Mouse (Mus musculus) intestine, embryonic 16.5 days (tissue): ENCODE measurements around the gene Alg14. TPM values are rescaled to one million over a fixed set of nuclear protein-coding genes. Genes with fewer than 3 reads are reported as not detected.

Source experiments
- ATAC-seq: fragments of 200-750 bp; cut with Nextera tagmentation; 2 replicates; pipeline ENCODE4 v1.8.0; 2017; ENCODE audit warnings: moderate TSS enrichment, moderate library complexity
- H3K27ac ChIP-seq: fragments of 300-500 bp; sonication (generic); 2 replicates; pipeline ENCODE4 v1.5.1; 2014; ENCODE audit warnings: mild to moderate bottlenecking, low read length
- H3K27me3 ChIP-seq: fragments of 300-500 bp; sonication (generic); replicated peaks from 2 replicates; pipeline ENCODE4 v1.6.1; 2014; ENCODE audit warnings: low read length, control low read depth, mixed read lengths; ENCODE audit not compliant: control insufficient read depth, insufficient read depth
- H3K36me3 ChIP-seq: fragments of 300-500 bp; sonication (generic); 2 replicates; pipeline ENCODE4 v1.6.1; 2014; ENCODE audit warnings: low read length, control low read depth; ENCODE audit not compliant: control insufficient read depth, insufficient read depth
- H3K4me1 ChIP-seq: fragments of 300-500 bp; sonication (generic); 2 replicates; pipeline ENCODE4 v1.6.1; 2014; ENCODE audit warnings: low read length, control low read depth, mixed read lengths; ENCODE audit not compliant: control insufficient read depth, insufficient read depth
- H3K4me2 ChIP-seq: fragments of 300-500 bp; sonication (generic); 2 replicates; pipeline ENCODE4 v1.6.1; 2014; ENCODE audit warnings: low read depth, low read length, control low read depth
- H3K4me3 ChIP-seq: fragments of 300-500 bp; sonication (generic); 2 replicates; pipeline ENCODE4 v1.5.1; 2014; ENCODE audit warnings: mild to moderate bottlenecking, low read length
- H3K9ac ChIP-seq: fragments of 300-500 bp; sonication (generic); 2 replicates; pipeline ENCODE4 v1.6.1; 2014; ENCODE audit warnings: low read depth, low read length
- H3K9me3 ChIP-seq: fragments of 300-500 bp; sonication (generic); 2 replicates; pipeline ENCODE4 v1.6.1; 2016; ENCODE audit warnings: low read length, control low read depth; ENCODE audit not compliant: control insufficient read depth
- WGBS: fragments of 180-500 bp; shearing (Covaris S2); extraction: QIAGEN DNeasy Blood & Tissue Kit; methylation state at CpG from one replicate; pipeline ENCODE4 v1.1.7; 2014; 5-methylcytosine and 5-hydroxymethylcytosine counted together
- polyA plus RNA-seq: library from polyadenylated mRNA; unstranded; fragments of >200 nt; fragmentation: Nextera tagmentation; extraction: Ambion mirVana; gene quantifications from 2 replicates; pipeline ENCODE4 v1.2.1, GENCODE M21; 2015

The Alg14 gene
- polyA plus RNA-seq, 1 experiment from 2014 or later: 41.3 TPM

DNA sequence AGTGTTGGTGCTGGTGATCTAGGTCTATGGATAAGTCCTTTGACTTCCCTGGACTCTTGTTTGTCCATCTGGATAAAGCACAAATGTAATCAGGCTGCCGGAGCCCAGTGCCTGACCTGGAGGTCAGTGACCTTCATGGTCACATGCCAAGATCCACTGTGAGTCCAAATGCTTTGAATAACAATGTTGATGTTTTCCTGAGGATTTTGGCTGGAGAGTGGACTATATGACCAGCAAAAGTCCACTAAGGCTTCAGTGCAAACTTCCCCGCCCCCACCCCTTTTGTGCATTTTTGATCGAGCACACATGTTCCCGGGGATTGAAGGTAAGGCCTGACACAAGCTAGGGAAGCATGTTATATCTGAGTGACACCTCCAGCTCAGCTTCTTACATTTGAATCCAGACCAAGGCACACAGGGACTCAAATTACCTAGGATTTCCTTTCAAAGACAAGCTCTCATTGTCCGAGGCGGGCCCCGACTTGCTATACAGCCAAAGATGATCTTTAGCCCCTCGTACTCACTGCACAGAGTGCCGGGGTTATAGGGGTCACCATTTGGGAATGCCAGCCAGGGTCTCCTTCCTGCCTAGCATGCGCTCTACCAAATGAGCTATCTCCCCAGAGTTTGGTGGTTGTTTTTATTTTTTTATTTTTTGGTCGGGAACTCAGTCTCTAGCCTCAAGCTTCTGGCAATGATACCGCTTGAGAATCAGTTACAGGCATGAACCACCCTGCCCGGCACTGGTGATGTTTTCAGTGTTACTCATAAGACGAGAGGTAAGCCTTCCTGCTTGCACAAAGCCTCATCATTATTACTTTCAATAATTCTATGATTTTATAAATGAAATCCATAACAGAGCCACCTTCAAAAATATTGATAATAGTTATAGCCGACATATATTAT is 87.4 kb downstream of the Alg14 start:
- WGBS: 70% methylated on average over 15 of the region's 15 CpGs
- ATAC-seq: no peak

DNA sequence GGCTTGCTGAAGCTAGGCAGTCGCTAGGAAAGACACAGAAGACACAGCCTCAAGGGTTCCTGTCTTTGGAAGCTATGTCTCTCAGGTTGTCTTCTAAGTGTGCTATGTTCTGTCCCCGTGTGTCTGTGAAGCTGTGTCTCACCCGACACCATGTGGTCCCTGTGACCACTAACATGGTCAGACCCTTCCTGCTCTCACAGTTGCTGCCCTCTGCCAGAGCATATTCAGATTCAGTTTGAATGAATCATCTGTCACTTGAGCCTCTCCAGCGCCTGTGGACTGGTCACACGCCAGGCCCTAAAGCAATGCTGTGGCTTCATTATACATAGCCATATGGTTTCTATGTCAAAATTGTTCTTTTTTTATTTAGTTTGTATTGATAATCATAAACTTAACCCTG is 88.1 kb downstream of the Alg14 start:
- Histone ChIP-seq H3K27ac (no peak overlapping the region), H3K4me1 (no peaks in the 10 kb centered on the region), H3K9me3 (no peaks in the 10 kb centered on the region), H3K4me3 (no peak overlapping the region), H3K9ac (no peak overlapping the region), H3K36me3 (no peaks in the 10 kb centered on the region), H3K4me2 (no peak overlapping the region), H3K27me3 (no peaks in the 10 kb centered on the region)
- WGBS: 80% methylated on average over 5 of the region's 5 CpGs
- no peak for ATAC-seq

More for the DNA sequence above, 87.4 kb downstream of the Alg14 start:
- no peaks in the 10 kb centered on the region for H3K9me3 ChIP-seq
- no peak overlapping the region for H3K27ac ChIP-seq
- no peaks in the 10 kb centered on the region for H3K36me3 ChIP-seq
- no peak overlapping the region for H3K4me2 ChIP-seq
- H3K4me1 ChIP-seq: peaks cover 2% of the 10 kb centered on the region; the same call in 1 of the 2 replicates
- H3K9ac ChIP-seq: no peak overlapping the region
- no peak overlapping the region for H3K4me3 ChIP-seq
- H3K27me3 ChIP-seq: no peaks in the 10 kb centered on the region

DNA sequence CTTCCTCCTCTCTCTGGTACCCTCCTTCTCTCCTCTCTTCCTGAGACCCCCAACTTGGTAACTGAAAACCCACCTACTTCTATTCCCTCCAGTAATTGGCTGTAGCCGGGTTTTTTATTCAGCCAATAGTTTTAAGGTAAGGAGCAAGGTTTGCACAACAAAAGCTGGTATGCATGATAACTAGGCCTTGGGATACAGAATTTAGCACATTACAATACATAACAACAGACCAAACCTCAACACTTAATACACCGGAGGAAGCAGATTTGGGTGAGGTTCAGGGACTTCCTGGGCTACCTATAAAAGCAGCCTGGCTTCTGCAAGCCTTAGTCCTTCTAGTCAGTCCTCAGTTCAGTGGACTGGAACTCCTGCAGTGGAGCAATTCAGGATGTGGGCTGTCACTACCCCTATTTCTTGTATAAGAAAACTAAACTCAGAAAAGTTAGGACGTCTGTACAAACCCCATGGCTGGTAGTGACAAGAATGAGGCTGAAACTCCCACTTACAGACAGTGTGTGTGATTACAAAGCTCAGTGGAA is 96.0 kb downstream of the Alg14 start:
- Histone ChIP-seq H3K9me3 (no peaks in the 10 kb centered on the region), H3K36me3 (no peaks in the 10 kb centered on the region), H3K4me1 (peaks cover 11% of the 10 kb centered on the region), H3K9ac (no peak overlapping the region), H3K4me3 (no peak overlapping the region), H3K27me3 (no peaks in the 10 kb centered on the region), H3K4me2 (no peak overlapping the region), H3K27ac (no peak overlapping the region)
- no peak for ATAC-seq
- 84% methylated on average over 3 of the region's 3 CpGs for WGBS

DNA sequence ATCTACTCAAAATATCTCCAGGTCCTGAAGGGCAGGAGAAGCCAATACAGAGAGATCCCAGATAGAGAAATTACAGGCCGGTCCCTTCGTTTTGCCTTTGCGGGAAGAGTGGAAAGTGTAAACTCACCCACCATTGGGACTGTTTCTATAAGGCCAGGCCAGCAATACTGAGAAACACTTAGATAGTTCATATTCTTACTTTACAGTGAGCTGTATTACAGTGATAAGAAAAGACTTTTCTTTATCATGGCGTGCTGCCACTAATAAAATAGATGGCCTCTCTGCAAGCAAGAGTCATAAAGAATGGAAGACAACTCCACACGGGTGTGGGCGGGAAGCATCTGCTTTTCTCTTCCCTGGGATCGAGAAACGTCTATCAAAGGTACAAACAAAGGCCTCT is 97.8 kb downstream of the Alg14 start:
- 55% methylated on average over 8 of the region's 8 CpGs for WGBS
- H3K9me3 ChIP-seq: no peaks in the 10 kb centered on the region
- no peak for ATAC-seq
- H3K27ac ChIP-seq: no peak overlapping the region
- H3K27me3 ChIP-seq: no peaks in the 10 kb centered on the region
- no peaks in the 10 kb centered on the region for H3K36me3 ChIP-seq
- H3K9ac ChIP-seq: no peak overlapping the region
- peaks cover 11% of the 10 kb centered on the region for H3K4me1 ChIP-seq
- H3K4me2 ChIP-seq: no peak overlapping the region
- H3K4me3 ChIP-seq: no peak overlapping the region

DNA sequence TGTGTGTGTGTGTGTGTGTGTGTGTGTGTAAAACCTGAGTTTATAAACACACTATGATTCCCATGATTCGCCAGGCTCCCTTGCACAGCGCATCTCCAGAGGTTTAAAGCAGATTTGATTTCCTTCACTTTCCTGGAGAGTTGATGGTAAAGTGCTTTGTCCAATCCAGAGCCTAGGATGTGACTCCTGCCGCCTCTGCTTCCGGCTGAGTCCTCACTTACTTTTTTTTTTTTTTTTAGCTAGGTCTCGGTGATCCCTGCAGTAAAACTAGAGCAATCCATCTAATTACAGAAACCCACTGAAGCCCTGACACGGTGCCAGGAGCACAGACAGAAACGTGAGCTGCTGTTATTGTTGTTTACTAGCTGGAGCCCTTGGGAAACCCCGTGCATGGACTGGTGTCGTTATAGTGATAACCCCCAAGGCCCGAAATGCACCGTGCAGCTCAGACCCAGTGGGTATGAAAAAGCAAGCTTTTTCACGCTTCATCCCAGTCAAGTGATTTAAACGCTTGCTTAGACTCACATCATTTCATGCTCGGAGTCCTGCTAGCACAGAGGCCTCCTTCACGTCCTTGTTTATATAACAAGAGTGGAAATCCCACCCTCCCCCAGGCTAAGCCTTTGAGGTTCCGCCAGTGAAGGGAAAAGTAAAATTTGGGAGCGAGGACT is 98.4 kb downstream of the Alg14 start:
- H3K27me3 ChIP-seq: no peaks in the 10 kb centered on the region
- no peaks in the 10 kb centered on the region for H3K36me3 ChIP-seq
- peak overlapping the region; percentile 45; the same call in 1 of the 2 replicates for H3K9ac ChIP-seq
- no peak overlapping the region for H3K4me3 ChIP-seq
- peaks cover 11% of the 10 kb centered on the region for H3K4me1 ChIP-seq
- peak overlapping the region; percentile 76 for H3K27ac ChIP-seq
- H3K9me3 ChIP-seq: no peaks in the 10 kb centered on the region
- peak; percentile 71 for ATAC-seq
- peak overlapping the region; percentile 25 for H3K4me2 ChIP-seq
- WGBS: 20% methylated on average over 17 of the region's 17 CpGs

DNA sequence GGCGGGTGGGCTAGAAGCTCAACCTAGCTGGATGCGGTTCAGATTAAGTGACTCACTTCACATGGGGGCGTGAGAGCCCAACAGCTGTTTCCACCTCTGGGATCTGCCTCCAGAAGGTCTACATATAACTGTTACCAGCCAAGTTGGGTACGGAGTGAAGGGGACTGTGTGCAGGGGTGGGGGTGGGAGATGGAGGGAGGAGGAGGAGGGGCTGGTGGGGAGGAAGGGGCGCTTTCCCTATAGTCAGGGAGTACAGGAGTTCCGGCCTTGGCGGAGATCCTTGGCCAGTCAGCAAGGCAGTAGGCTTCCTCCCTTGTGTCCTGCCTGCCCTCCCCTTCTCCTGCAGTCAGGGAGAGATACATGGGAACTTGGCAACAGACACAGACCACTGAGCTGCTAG is 99.2 kb downstream of the Alg14 start:
- H3K4me3 ChIP-seq: no peak overlapping the region
- 48% methylated on average over 7 of the region's 7 CpGs for WGBS
- no peaks in the 10 kb centered on the region for H3K9me3 ChIP-seq
- peaks cover 11% of the 10 kb centered on the region for H3K4me1 ChIP-seq
- no peak overlapping the region for H3K9ac ChIP-seq
- ATAC-seq: peak; percentile 33; the same call in 1 of the 2 replicates
- H3K4me2 ChIP-seq: peak overlapping the region; percentile 25; the same call in 1 of the 2 replicates
- H3K36me3 ChIP-seq: no peaks in the 10 kb centered on the region
- H3K27me3 ChIP-seq: no peaks in the 10 kb centered on the region
- H3K27ac ChIP-seq: peak overlapping the region; percentile 76; the same call in 1 of the 2 replicates

DNA sequence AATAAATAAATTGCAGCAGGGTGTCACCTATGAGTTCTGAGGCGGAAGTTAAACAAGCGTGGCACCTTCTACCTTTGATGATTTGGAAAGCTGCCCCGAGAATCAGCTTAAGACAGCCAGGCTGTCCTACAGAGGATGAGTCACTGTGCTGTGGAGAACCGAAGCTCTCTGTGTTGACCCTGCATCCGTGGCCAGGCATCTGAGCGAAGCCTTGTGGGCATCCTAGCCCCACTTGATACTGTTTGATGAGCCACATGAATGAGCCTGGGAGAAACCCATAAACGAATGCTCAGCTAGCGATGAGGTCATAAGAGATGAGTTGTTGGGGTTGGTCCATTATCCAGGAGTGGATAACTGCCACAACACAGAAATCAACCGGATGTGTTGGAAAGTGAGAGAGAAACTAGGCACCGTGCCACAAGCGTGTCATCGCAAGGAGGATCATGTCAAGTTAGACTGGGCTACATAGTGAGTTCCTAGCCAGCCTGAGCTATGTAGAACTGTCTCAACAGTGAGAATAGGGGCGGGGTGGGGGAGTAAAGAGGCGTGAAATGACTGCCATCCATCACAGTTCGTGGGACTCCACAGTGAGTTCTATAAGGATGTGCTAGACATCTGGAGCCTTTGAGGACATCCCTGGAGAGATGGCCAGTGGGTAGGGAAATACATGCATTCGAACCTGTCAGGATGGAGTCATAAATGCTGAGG is 104.2 kb downstream of the Alg14 start:
- no peak overlapping the region for H3K4me3 ChIP-seq
- H3K9me3 ChIP-seq: no peaks in the 10 kb centered on the region
- H3K4me1 ChIP-seq: peaks cover under 1% of the 10 kb centered on the region; the same call in 1 of the 2 replicates
- H3K4me2 ChIP-seq: no peak overlapping the region
- H3K36me3 ChIP-seq: no peaks in the 10 kb centered on the region
- H3K9ac ChIP-seq: no peak overlapping the region
- peak; percentile 64; the same call in 1 of the 2 replicates for ATAC-seq
- 70% methylated on average over 16 of the region's 16 CpGs for WGBS
- no peaks in the 10 kb centered on the region for H3K27me3 ChIP-seq
- no peak overlapping the region for H3K27ac ChIP-seq

DNA sequence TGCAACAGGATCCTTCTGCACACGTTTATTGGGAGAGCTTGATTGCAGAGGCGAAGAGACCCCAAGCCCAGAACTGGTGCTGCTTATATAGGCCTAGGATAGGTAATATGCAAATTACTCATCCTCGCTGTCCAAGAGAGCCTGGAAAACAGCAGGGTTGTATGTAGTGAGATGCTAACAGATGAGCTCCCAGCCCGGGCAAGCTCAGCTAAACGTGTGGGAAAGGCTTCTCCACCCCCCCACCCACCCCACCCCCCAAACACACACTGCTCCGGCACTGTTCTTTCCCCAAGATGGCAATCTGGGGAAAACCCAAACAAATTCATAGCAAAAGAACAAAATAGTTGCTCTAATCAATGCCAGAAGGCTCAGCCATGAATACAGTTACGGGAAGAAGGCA is 105.0 kb downstream of the Alg14 start:
- Histone ChIP-seq H3K9ac (no peak overlapping the region), H3K4me3 (no peak overlapping the region), H3K4me2 (no peak overlapping the region), H3K27ac (no peak overlapping the region), H3K9me3 (no peaks in the 10 kb centered on the region), H3K4me1 (0 out of 2 replicates have a peak, but pooled peaks cover 3% of the 10 kb centered on the region), H3K36me3 (no peaks in the 10 kb centered on the region), H3K27me3 (no peaks in the 10 kb centered on the region)
- ATAC-seq: no peak
- 73% methylated on average over 7 of the region's 7 CpGs for WGBS

DNA sequence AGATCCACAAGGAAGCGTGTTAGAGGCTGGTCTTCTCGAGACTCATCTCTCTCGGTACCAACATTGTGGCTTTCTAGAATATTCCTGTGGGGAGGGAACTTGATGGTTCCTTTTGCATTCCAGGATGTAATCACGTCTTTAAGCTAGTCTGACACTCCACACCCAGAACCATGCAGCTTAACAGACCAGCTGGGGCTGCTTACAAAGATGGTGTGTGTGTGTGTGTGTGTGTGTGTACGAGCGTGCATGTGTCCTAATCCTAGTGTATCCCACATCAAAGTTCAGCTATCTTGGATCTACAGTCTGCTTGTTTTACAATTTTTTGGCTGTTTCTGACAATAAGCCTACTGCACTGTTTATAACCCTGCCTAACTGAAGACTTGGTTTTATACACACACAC is 105.4 kb downstream of the Alg14 start:
- H3K4me1 ChIP-seq: 0 out of 2 replicates have a peak, but pooled peaks cover 3% of the 10 kb centered on the region
- no peaks in the 10 kb centered on the region for H3K9me3 ChIP-seq
- ATAC-seq: no peak
- H3K4me3 ChIP-seq: no peak overlapping the region
- H3K27ac ChIP-seq: no peak overlapping the region
- H3K4me2 ChIP-seq: no peak overlapping the region
- whole genome bisulfite sequencing: 73% methylated on average over 6 of the region's 6 CpGs
- no peaks in the 10 kb centered on the region for H3K36me3 ChIP-seq
- no peak overlapping the region for H3K9ac ChIP-seq
- H3K27me3 ChIP-seq: no peaks in the 10 kb centered on the region
